ENCODE assay signal across 9 mouse cellular contexts in the genomic region with DNA sequence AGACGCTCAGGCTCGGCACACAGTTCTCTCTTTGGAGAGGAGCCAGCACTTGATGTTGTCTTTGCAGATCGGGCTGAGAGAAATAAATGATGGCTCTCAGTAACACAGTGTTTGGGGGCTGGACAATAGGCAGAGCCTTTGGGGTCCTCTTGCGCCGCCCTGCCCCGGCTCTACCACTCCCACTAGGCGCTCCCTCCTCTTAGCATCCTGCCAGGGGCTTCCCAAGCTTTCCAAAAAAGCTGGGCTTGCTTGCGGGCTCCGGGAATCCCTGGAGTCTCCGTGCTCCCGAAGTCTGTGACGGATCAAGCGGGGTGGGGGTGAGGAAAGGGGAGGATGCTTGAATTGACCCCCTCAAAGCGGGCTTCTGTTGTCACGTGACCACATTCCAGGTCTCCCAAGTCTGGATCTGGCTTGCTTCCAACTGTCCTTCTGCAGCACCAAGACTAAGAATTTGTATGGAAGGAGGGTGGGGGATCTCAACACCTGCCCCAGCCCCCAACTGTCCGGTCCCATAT. TPM values are rescaled to one million over a fixed set of nuclear protein-coding genes. Genes with fewer than 3 reads are reported as not detected.
DNase-seq lines count a peak whose midpoint lies in the region; ATAC-seq lines count a peak whose summit lies in the region.
"Had no signal": no experiment of that assay in that cellular context is flagged by ENCODE, and none has a peak within 500 bp of the region (broad histone marks: within the 10 kb centered on the region; RNA-seq: fewer than 3 reads in every experiment).

A gene (minus strand): TSS at position 87 of the 515 bp plus-strand sequence.

- 1% methylated on average over 16 of the region's 16 CpGs for WGBS in embryonic facial prominence, embryonic 12.5 days
- WGBS in heart, embryonic 11.5 days (ENCODE audit: insufficient replicate concordance) = 5% methylated on average over 16 of the region's 16 CpGs
- 3% methylated on average over 16 of the region's 16 CpGs for WGBS in kidney, embryonic 15.5 days
- 16% methylated on average over 16 of the region's 16 CpGs for WGBS in liver, embryonic 12.5 days (ENCODE audit: insufficient replicate concordance)

- peak within 1 kb of the TSS; percentile 39 for H3K4me3 ChIP-seq in embryonic facial prominence, embryonic 12.5 days
- H3K4me3 ChIP-seq in heart, embryonic 11.5 days (ENCODE audit: low read depth, low read length) = peak within 1 kb of the TSS; percentile 46
- peak within 1 kb of the TSS; percentile 48 for H3K4me3 ChIP-seq in kidney, embryonic 15.5 days (replicated peaks)
- peak within 1 kb of the TSS; percentile 43 for H3K4me3 ChIP-seq in liver, embryonic 12.5 days

- DNase-seq in left cerebral cortex, adult 18-20 months (ENCODE audit: low spot score in 2 of 2) = peak; percentile 50 to 53
- no peak for DNase-seq in left cerebral cortex, adult 11 months (ENCODE audit: low spot score)
- peak; percentile 49 for DNase-seq in thymus, postnatal 14 days

- H3K27ac ChIP-seq in embryonic facial prominence, embryonic 12.5 days = peak within 1 kb of the TSS; percentile 80
- no peak within 1 kb of the TSS for H3K27ac ChIP-seq in heart, embryonic 11.5 days (ENCODE audit: low read depth, low read length)
- peak within 1 kb of the TSS; percentile 80 for H3K27ac ChIP-seq in kidney, embryonic 15.5 days
- no peak within 1 kb of the TSS for H3K27ac ChIP-seq in liver, embryonic 12.5 days

- H3K27me3 ChIP-seq in embryonic facial prominence, embryonic 12.5 days = peaks cover 12% of the 10 kb centered on the region; the same call in 1 of the 2 replicates
- peaks cover 39% of the 10 kb centered on the region for H3K27me3 ChIP-seq in heart, embryonic 11.5 days (ENCODE audit: control insufficient read depth, insufficient read depth, low read length)
- H3K27me3 ChIP-seq in kidney, embryonic 15.5 days = peaks cover 9% of the 10 kb centered on the region; the same call in 1 of the 2 replicates
- H3K27me3 ChIP-seq in liver, embryonic 12.5 days (replicated peaks) = peaks cover 93% of the 10 kb centered on the region

- H3K36me3 ChIP-seq in embryonic facial prominence, embryonic 12.5 days = no peaks in the 10 kb centered on the region
- no peaks in the 10 kb centered on the region for H3K36me3 ChIP-seq in heart, embryonic 11.5 days (ENCODE audit: control insufficient read depth, insufficient read depth, low read length)
- no peaks in the 10 kb centered on the region for H3K36me3 ChIP-seq in kidney, embryonic 15.5 days
- no peaks in the 10 kb centered on the region for H3K36me3 ChIP-seq in liver, embryonic 12.5 days

- no peak for ATAC-seq in embryonic facial prominence, embryonic 12.5 days (ENCODE audit: insufficient number of reproducible peaks, insufficient read depth, low FRiP score, low TSS enrichment)
- ATAC-seq in heart, embryonic 11.5 days (replicated peaks; ENCODE audit: insufficient number of reproducible peaks, low FRiP score, low TSS enrichment) = 0 out of 2 replicates have a peak, but pooled peaks have one; percentile 1
- 0 out of 2 replicates have a peak, but pooled peaks have one; percentile 34 for ATAC-seq in kidney, embryonic 15.5 days (replicated peaks; ENCODE audit: low FRiP score)
- ATAC-seq in liver, embryonic 12.5 days = no peak
- no peak for ATAC-seq in monocyte, adult 5-6 weeks (replicated peaks; ENCODE audit: insufficient number of reproducible peaks, low FRiP score, low TSS enrichment, poor library complexity, severe bottlenecking)
- ATAC-seq: Patski had no signal

- peaks cover 29% of the 10 kb centered on the region for H3K4me1 ChIP-seq in embryonic facial prominence, embryonic 12.5 days
- H3K4me1 ChIP-seq in heart, embryonic 11.5 days (ENCODE audit: control insufficient read depth, insufficient read depth, low read length) = peaks cover 16% of the 10 kb centered on the region; the same call in 1 of the 2 replicates
- peaks cover 60% of the 10 kb centered on the region for H3K4me1 ChIP-seq in kidney, embryonic 15.5 days
- peaks cover 43% of the 10 kb centered on the region for H3K4me1 ChIP-seq in liver, embryonic 12.5 days

- H3K9me3 ChIP-seq in embryonic facial prominence, embryonic 12.5 days = no peaks in the 10 kb centered on the region
- no peaks in the 10 kb centered on the region for H3K9me3 ChIP-seq in heart, embryonic 11.5 days (replicated peaks; ENCODE audit: control insufficient read depth, low read length)
- H3K9me3 ChIP-seq in kidney, embryonic 15.5 days (replicated peaks) = no peaks in the 10 kb centered on the region
- no peaks in the 10 kb centered on the region for H3K9me3 ChIP-seq in liver, embryonic 12.5 days (replicated peaks)

- peak within 1 kb of the TSS; percentile 47 for H3K9ac ChIP-seq in embryonic facial prominence, embryonic 12.5 days
- peak within 1 kb of the TSS; percentile 52 for H3K9ac ChIP-seq in heart, embryonic 11.5 days (ENCODE audit: low read depth, low read length)
- peak within 1 kb of the TSS; percentile 49 for H3K9ac ChIP-seq in kidney, embryonic 15.5 days
- H3K9ac ChIP-seq in liver, embryonic 12.5 days = 0 out of 2 replicates have a peak within 1 kb of the TSS, but pooled peaks have one; percentile 7

- H3K4me2 ChIP-seq in embryonic facial prominence, embryonic 12.5 days (replicated peaks) = peak within 1 kb of the TSS; percentile 85
- H3K4me2 ChIP-seq in heart, embryonic 11.5 days = peak within 1 kb of the TSS; percentile 86
- peak within 1 kb of the TSS; percentile 85 for H3K4me2 ChIP-seq in kidney, embryonic 15.5 days
- H3K4me2 ChIP-seq in liver, embryonic 12.5 days = peak within 1 kb of the TSS; percentile 72

RNA-seq across cellular contexts. Expression of the gene that starts here (rescaled TPM):
- 10 to 100 TPM; 37.8 to 42.8 TPM for total RNA-seq in left cerebral cortex, adult 18-20 months (2021)
- polyA plus RNA-seq in embryonic facial prominence, embryonic 12.5 days (2016; fragmentation: Nextera tagmentation; extraction: Ambion mirVana) = 33.8 and 38.8 TPM in 2 replicates
- 5.0 and 5.8 TPM in 2 replicates for polyA plus RNA-seq in heart, embryonic 11.5 days (2014; fragmentation: Nextera tagmentation; extraction: Ambion mirVana)
- 31.1 and 35.0 TPM in 2 replicates for polyA plus RNA-seq in kidney, embryonic 15.5 days (2015; fragmentation: Nextera tagmentation; extraction: Ambion mirVana)
- 16.6 and 17.0 TPM in 2 replicates for polyA plus RNA-seq in liver, embryonic 12.5 days (2016; fragmentation: Nextera tagmentation; extraction: Ambion mirVana)
- 9.1 to 23.2 TPM (median 11.9 TPM) in 3 replicates for total RNA-seq in monocyte, adult 5-6 weeks (2017)

Comparison
In these comparisons a context has a peak if more than half of its experiments do, and no peak if none do; other contexts are left out.
1. ATAC-seq: peak in heart, embryonic 11.5 days (single experiment) and kidney, embryonic 15.5 days (single experiment); none in embryonic facial prominence, embryonic 12.5 days (single experiment), liver, embryonic 12.5 days (single experiment) and monocyte, adult 5-6 weeks (single experiment).
2. H3K27ac ChIP-seq: peak in embryonic facial prominence, embryonic 12.5 days (single experiment) and kidney, embryonic 15.5 days (single experiment); none in heart, embryonic 11.5 days (single experiment) and liver, embryonic 12.5 days (single experiment).
3. Peak in every context shown above with its lines, with median percentiles within 50 percentile points of each other: H3K4me2 ChIP-seq, H3K4me3 ChIP-seq and H3K9ac ChIP-seq.